Mouse (Mus musculus) forebrain, embryonic 10.5 days (tissue): ENCODE data around the gene Peli2. TPM values are rescaled to one million over a fixed set of nuclear protein-coding genes. Genes with fewer than 3 reads are reported as not detected.

ENCODE experiments used
- DNase-seq: peaks from one replicate; pipeline ENCODE4 v3.0.0-alpha.2; 2017; ENCODE audit warnings: low spot score; ENCODE audit errors: extremely low spot score
- H3K27ac ChIP-seq: fragments of 300-500 bp; sonication (generic); 2 replicates; pipeline ENCODE4 v1.5.1; 2016; ENCODE audit warnings: mild to moderate bottlenecking
- H3K27me3 ChIP-seq: fragments of 300-500 bp; sonication (generic); 2 replicates; pipeline ENCODE4 v1.6.1; 2016; ENCODE audit warnings: mild to moderate bottlenecking; ENCODE audit not compliant: poor library complexity, severe bottlenecking
- H3K36me3 ChIP-seq: fragments of 300-500 bp; sonication (generic); replicated peaks from 2 replicates; pipeline ENCODE4 v1.6.1; 2016; ENCODE audit warnings: mild to moderate bottlenecking, moderate library complexity
- H3K4me1 ChIP-seq: fragments of 300-500 bp; sonication (generic); 2 replicates; pipeline ENCODE4 v1.6.1; 2016
- H3K4me3 ChIP-seq: fragments of 300-500 bp; sonication (generic); 2 replicates; pipeline ENCODE4 v1.5.1; 2016; ENCODE audit warnings: mild to moderate bottlenecking, moderate library complexity
- H3K9me3 ChIP-seq: fragments of 300-500 bp; sonication (generic); 2 replicates; pipeline ENCODE4 v1.6.1; 2016; ENCODE audit warnings: mild to moderate bottlenecking, moderate library complexity
- WGBS: fragments of 180-500 bp; shearing (Covaris S2); methylation state at CpG from one replicate; pipeline ENCODE4 v1.1.7; 2016; 5-methylcytosine and 5-hydroxymethylcytosine counted together
- polyA plus RNA-seq: library from polyadenylated mRNA; unstranded; fragments of >200 nt; fragmentation: Nextera tagmentation; extraction: Ambion mirVana; gene quantifications from 2 replicates; pipeline ENCODE4 v1.2.1, GENCODE M21; 2016

Gene Peli2
- polyA plus RNA-seq, 1 experiment from 2014 or later: 6.8 TPM

DNA sequence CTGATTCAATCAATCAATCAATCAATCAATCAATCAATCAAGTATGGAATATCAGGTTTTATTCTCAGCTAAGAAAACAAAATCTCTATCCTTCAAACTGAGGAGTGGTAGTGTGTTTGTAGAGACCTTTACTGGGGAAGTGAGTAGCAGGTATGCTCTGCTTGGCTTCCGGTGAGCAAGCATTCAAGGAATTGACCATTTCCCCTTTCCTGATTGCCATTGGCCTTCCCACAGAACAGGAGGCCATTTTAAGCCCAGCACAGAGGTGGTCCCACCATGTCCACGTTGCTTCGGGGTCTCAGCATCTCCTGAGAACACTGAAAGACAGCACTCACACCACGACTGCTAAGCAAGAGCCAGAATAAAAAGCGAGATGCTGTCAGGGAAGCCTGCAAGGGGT, 174.8 kb downstream of the Peli2 start:
- H3K27ac ChIP-seq: no peak overlapping the region
- H3K27me3 ChIP-seq: no peaks in the 10 kb centered on the region
- H3K36me3 ChIP-seq: no peaks in the 10 kb centered on the region
- no peak overlapping the region for H3K4me3 ChIP-seq
- no peak for DNase-seq
- H3K4me1 ChIP-seq: peaks cover 6% of the 10 kb centered on the region
- H3K9me3 ChIP-seq: no peaks in the 10 kb centered on the region
- WGBS: 78% methylated on average over 5 of the region's 5 CpGs

DNA sequence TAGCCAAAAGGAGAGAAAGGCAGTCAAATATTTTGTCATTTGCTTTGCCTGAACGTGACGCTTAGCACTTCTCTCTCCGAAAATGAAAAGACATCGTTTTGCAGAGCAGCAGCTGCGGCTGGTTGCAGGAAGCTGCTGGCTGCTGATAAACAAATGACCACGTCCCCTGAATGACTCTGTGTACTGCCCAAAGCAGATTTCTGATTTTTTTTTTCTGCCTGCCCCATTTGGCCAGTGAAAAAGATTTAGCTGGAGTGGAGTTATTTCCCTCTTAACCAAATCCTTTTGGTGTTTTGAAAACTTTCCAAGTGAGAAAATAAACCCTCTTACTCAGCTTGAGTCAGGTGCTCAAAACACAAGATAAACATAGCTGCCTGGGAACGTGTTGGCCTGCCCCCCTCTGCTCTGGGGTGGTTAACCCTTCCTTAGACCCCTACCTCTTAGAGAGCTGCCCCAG, 175.2 kb downstream of the Peli2 start:
- H3K4me3 ChIP-seq: no peak overlapping the region
- no peaks in the 10 kb centered on the region for H3K9me3 ChIP-seq
- no peak for DNase-seq
- WGBS: 50% methylated on average over 7 of the region's 7 CpGs
- no peaks in the 10 kb centered on the region for H3K27me3 ChIP-seq
- H3K4me1 ChIP-seq: peaks cover 6% of the 10 kb centered on the region
- H3K27ac ChIP-seq: no peak overlapping the region
- no peaks in the 10 kb centered on the region for H3K36me3 ChIP-seq

GRCm38 (mm10) chr14:48296820-48297219, 176.2 kb downstream of the Peli2 start:
- H3K27ac ChIP-seq: no peak overlapping the region
- no peak overlapping the region for H3K4me3 ChIP-seq
- H3K36me3 ChIP-seq: no peaks in the 10 kb centered on the region
- H3K27me3 ChIP-seq: no peaks in the 10 kb centered on the region
- H3K9me3 ChIP-seq: no peaks in the 10 kb centered on the region
- peaks cover 6% of the 10 kb centered on the region for H3K4me1 ChIP-seq
- no peak for DNase-seq
- WGBS: 93% methylated on average over 1 of the region's 1 CpGs

- no peak overlapping the region for H3K27ac ChIP-seq
- 0 out of 2 replicates have a peak, but pooled peaks cover 2% of the 10 kb centered on the region for H3K9me3 ChIP-seq
- no peak overlapping the region for H3K4me3 ChIP-seq
- no peaks in the 10 kb centered on the region for H3K27me3 ChIP-seq
- DNase-seq: no peak
- H3K36me3 ChIP-seq: no peaks in the 10 kb centered on the region
- peaks cover 11% of the 10 kb centered on the region for H3K4me1 ChIP-seq
- 78% methylated on average over 10 of the region's 10 CpGs for WGBS
These were observed 182.0 kb downstream of the Peli2 start for GRCm38 (mm10) chr14:48302471-48303186.

- H3K36me3 ChIP-seq: no peaks in the 10 kb centered on the region
- 76% methylated on average over 6 of the region's 6 CpGs for WGBS
- no peak overlapping the region for H3K4me3 ChIP-seq
- H3K9me3 ChIP-seq: 0 out of 2 replicates have a peak, but pooled peaks cover 2% of the 10 kb centered on the region
- no peaks in the 10 kb centered on the region for H3K27me3 ChIP-seq
- H3K27ac ChIP-seq: no peak overlapping the region
- no peak for DNase-seq
- H3K4me1 ChIP-seq: peaks cover 11% of the 10 kb centered on the region
These were observed 182.6 kb downstream of the Peli2 start for GRCm38 (mm10) chr14:48303235-48303634.

- 89% methylated on average over 9 of the region's 9 CpGs for WGBS
- DNase-seq: no peak
- no peaks in the 10 kb centered on the region for H3K27me3 ChIP-seq
- 0 out of 2 replicates have a peak, but pooled peaks cover 2% of the 10 kb centered on the region for H3K9me3 ChIP-seq
- H3K4me3 ChIP-seq: no peak overlapping the region
- H3K27ac ChIP-seq: no peak overlapping the region
- H3K4me1 ChIP-seq: peaks cover 11% of the 10 kb centered on the region
- no peaks in the 10 kb centered on the region for H3K36me3 ChIP-seq
These were observed 183.2 kb downstream of the Peli2 start for GRCm38 (mm10) chr14:48303841-48304240.

DNA sequence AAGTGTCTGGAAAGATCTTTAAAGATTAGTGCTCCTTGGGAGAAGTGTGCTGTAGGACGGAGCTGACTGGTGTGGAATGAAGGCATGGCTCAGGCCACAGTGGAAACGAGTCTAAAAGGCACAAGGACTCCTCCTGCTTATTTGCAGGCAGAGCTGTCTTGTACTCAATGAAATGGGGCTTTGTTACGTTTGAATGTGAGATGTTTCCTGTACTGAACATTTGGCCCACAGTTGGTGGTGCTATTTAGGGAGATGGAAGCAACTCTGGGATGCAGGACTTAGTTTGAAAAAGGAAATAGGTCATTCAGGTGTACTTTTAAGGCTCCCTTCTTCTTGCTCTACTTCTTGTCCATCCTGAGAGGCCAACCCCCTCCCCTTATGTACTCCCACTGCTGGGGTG, 192.6 kb downstream of the Peli2 start:
- 57% methylated on average over 3 of the region's 3 CpGs for WGBS
- no peaks in the 10 kb centered on the region for H3K4me1 ChIP-seq
- no peak overlapping the region for H3K4me3 ChIP-seq
- DNase-seq: no peak
- no peaks in the 10 kb centered on the region for H3K36me3 ChIP-seq
- H3K27me3 ChIP-seq: no peaks in the 10 kb centered on the region
- no peak overlapping the region for H3K27ac ChIP-seq
- H3K9me3 ChIP-seq: no peaks in the 10 kb centered on the region

DNA sequence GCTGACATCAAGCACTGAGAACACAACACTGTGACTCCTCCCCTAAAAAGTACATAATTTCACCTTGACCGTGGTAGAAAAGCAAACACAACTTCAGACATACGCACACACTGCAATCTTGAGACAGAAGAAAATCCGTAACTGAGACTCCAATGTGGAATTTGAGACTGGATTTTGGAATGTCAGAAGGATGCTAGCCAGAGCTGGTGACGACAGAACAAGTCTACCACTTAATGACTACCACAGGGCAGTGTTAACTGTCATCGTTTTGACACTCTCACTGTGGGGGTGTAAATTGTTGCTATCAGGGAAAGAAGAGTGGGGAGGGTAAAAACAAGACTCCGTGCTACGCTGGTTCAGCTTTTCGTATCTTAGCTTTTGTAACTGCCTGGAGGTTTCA, 195.8 kb downstream of the Peli2 start:
- no peaks in the 10 kb centered on the region for H3K4me1 ChIP-seq
- H3K27ac ChIP-seq: no peak overlapping the region
- WGBS: 85% methylated on average over 8 of the region's 8 CpGs
- no peak overlapping the region for H3K4me3 ChIP-seq
- DNase-seq: no peak
- no peaks in the 10 kb centered on the region for H3K9me3 ChIP-seq
- H3K27me3 ChIP-seq: no peaks in the 10 kb centered on the region
- no peaks in the 10 kb centered on the region for H3K36me3 ChIP-seq

- Histone ChIP-seq H3K27ac (no peak overlapping the region), H3K36me3 (no peaks in the 10 kb centered on the region), H3K27me3 (no peaks in the 10 kb centered on the region), H3K4me1 (0 out of 2 replicates have a peak, but pooled peaks cover 4% of the 10 kb centered on the region), H3K9me3 (no peaks in the 10 kb centered on the region), H3K4me3 (no peak overlapping the region)
- WGBS: 85% methylated on average over 18 of the region's 18 CpGs
- DNase-seq: no peak
These were observed 203.3 kb downstream of the Peli2 start for GRCm38 (mm10) chr14:48323771-48324459.

GRCm38 (mm10) chr14:48324460-48324850, 203.8 kb downstream of the Peli2 start:
- 97% methylated on average over 4 of the region's 4 CpGs for WGBS
- no peak overlapping the region for H3K4me3 ChIP-seq
- H3K4me1 ChIP-seq: 0 out of 2 replicates have a peak, but pooled peaks cover 4% of the 10 kb centered on the region
- no peak overlapping the region for H3K27ac ChIP-seq
- H3K36me3 ChIP-seq: no peaks in the 10 kb centered on the region
- H3K9me3 ChIP-seq: no peaks in the 10 kb centered on the region
- no peaks in the 10 kb centered on the region for H3K27me3 ChIP-seq
- no peak for DNase-seq

- H3K27ac ChIP-seq: no peak overlapping the region
- H3K4me3 ChIP-seq: no peak overlapping the region
- no peaks in the 10 kb centered on the region for H3K36me3 ChIP-seq
- WGBS: 74% methylated on average over 3 of the region's 3 CpGs
- DNase-seq: no peak
- H3K27me3 ChIP-seq: peaks cover 5% of the 10 kb centered on the region; the same call in 1 of the 2 replicates
- H3K9me3 ChIP-seq: no peaks in the 10 kb centered on the region
- peaks cover 32% of the 10 kb centered on the region for H3K4me1 ChIP-seq
These were observed 207.1 kb downstream of the Peli2 start for GRCm38 (mm10) chr14:48327746-48328145.

GRCm38 (mm10) chr14:48329716-48330365, 209.2 kb downstream of the Peli2 start:
- no peak for DNase-seq
- WGBS: 92% methylated on average over 12 of the region's 12 CpGs
- H3K27me3 ChIP-seq: peaks cover 5% of the 10 kb centered on the region; the same call in 1 of the 2 replicates
- no peaks in the 10 kb centered on the region for H3K9me3 ChIP-seq
- no peak overlapping the region for H3K27ac ChIP-seq
- H3K4me1 ChIP-seq: peaks cover 38% of the 10 kb centered on the region
- H3K36me3 ChIP-seq: no peaks in the 10 kb centered on the region
- H3K4me3 ChIP-seq: no peak overlapping the region
